Mouse (Mus musculus): Measurements from ENCODE around the gene Tmem150a.

Tmem150a gene

GRCm38 (mm10) chr6:72399967-72400366 lies 44.7 kb downstream of the Tmem150a start:
- no peak for DNase-seq (ENCODE audit: low spot score in 2 of 2)

- DNase-seq (ENCODE audit: low spot score in 2 of 2), result peak; percentile 59 to 76
These were observed 46.6 kb downstream of the Tmem150a start for GRCm38 (mm10) chr6:72401875-72402274.

- DNase-seq (ENCODE audit: low spot score in 2 of 2), result no peak
These were observed 50.1 kb downstream of the Tmem150a start for GRCm38 (mm10) chr6:72405356-72405755.

GRCm38 (mm10) chr6:72407119-72407518 lies 51.9 kb downstream of the Tmem150a start:
- DNase-seq (ENCODE audit: low spot score in 2 of 2), result peak; percentile 79 to 85
